Mouse (Mus musculus) limb, embryonic 10.5 days (tissue): ENCODE results near the gene Ercc8. TPM values are rescaled to one million over a fixed set of nuclear protein-coding genes. Genes with fewer than 3 reads are reported as not detected.
A peak's percentile ranks its signal among the peaks of the same experiment; 100 is the strongest.

Experiments used
- DNase-seq: peaks from one replicate; pipeline ENCODE4 v3.0.0-alpha.2; 2017; ENCODE audit warnings: low spot score
- H3K27ac ChIP-seq: fragments of 300-500 bp; sonication (generic); 2 replicates; pipeline ENCODE4 v1.5.1; 2016; ENCODE audit warnings: mild to moderate bottlenecking
- H3K27me3 ChIP-seq: fragments of 300-500 bp; sonication (generic); 2 replicates; pipeline ENCODE4 v1.6.1; 2016; ENCODE audit warnings: low read depth, mild to moderate bottlenecking; ENCODE audit not compliant: poor library complexity, severe bottlenecking
- H3K36me3 ChIP-seq: fragments of 300-500 bp; sonication (generic); 2 replicates; pipeline ENCODE4 v1.6.1; 2016; ENCODE audit warnings: mild to moderate bottlenecking, moderate library complexity
- H3K4me1 ChIP-seq: fragments of 300-500 bp; sonication (generic); 2 replicates; pipeline ENCODE4 v1.6.1; 2016
- H3K4me3 ChIP-seq: fragments of 300-500 bp; sonication (generic); 2 replicates; pipeline ENCODE4 v1.5.1; 2016; ENCODE audit warnings: mild to moderate bottlenecking, moderate library complexity
- H3K9me3 ChIP-seq: fragments of 300-500 bp; sonication (generic); replicated peaks from 2 replicates; pipeline ENCODE4 v1.6.1; 2016; ENCODE audit warnings: mild to moderate bottlenecking
- WGBS: fragments of 180-500 bp; shearing (Covaris S2); methylation state at CpG from one replicate; pipeline ENCODE4 v1.1.7; 2016; 5-methylcytosine and 5-hydroxymethylcytosine counted together
- polyA plus RNA-seq: library from polyadenylated mRNA; unstranded; fragments of >200 nt; fragmentation: Nextera tagmentation; extraction: Ambion mirVana; gene quantifications from 2 replicates; pipeline ENCODE4 v1.2.1, GENCODE M21; 2016

Gene Ercc8
- polyA plus RNA-seq, 1 experiment from 2014 or later, result 27.3 TPM

- Histone ChIP-seq H3K9me3 (no peaks in the 10 kb centered on the region), H3K27ac (no peak overlapping the region), H3K4me3 (no peak overlapping the region), H3K27me3 (no peaks in the 10 kb centered on the region), H3K36me3 (peaks cover 30% of the 10 kb centered on the region), H3K4me1 (peaks cover 2% of the 10 kb centered on the region)
- no peak for DNase-seq
- WGBS, result 93% methylated on average over 3 of the region's 3 CpGs
These were observed 6.1 kb downstream of the Ercc8 start for GRCm38 (mm10) chr13:108164621-108165020.

GRCm38 (mm10) chr13:108170002-108170401, 11.5 kb downstream of the Ercc8 start:
- Histone ChIP-seq H3K36me3 (peaks cover 57% of the 10 kb centered on the region), H3K27me3 (no peaks in the 10 kb centered on the region), H3K4me3 (no peak overlapping the region), H3K27ac (no peak overlapping the region), H3K4me1 (no peaks in the 10 kb centered on the region), H3K9me3 (no peaks in the 10 kb centered on the region)
- WGBS, result 100% methylated on average over 1 of the region's 1 CpGs
- no peak for DNase-seq

GRCm38 (mm10) chr13:108170511-108170910, 12.0 kb downstream of the Ercc8 start:
- no peak for DNase-seq
- H3K4me3 ChIP-seq, result no peak overlapping the region
- peaks cover 62% of the 10 kb centered on the region for H3K36me3 ChIP-seq
- H3K9me3 ChIP-seq, result no peaks in the 10 kb centered on the region
- WGBS, result 89% methylated on average over 8 of the region's 8 CpGs
- H3K27ac ChIP-seq, result no peak overlapping the region
- no peaks in the 10 kb centered on the region for H3K27me3 ChIP-seq
- no peaks in the 10 kb centered on the region for H3K4me1 ChIP-seq

- H3K4me3 ChIP-seq, result no peak overlapping the region
- H3K27ac ChIP-seq, result no peak overlapping the region
- H3K27me3 ChIP-seq, result no peaks in the 10 kb centered on the region
- H3K9me3 ChIP-seq, result no peaks in the 10 kb centered on the region
- WGBS, result 91% methylated on average over 8 of the region's 8 CpGs
- no peak for DNase-seq
- no peaks in the 10 kb centered on the region for H3K4me1 ChIP-seq
- H3K36me3 ChIP-seq, result peaks cover 80% of the 10 kb centered on the region
These were observed 21.1 kb downstream of the Ercc8 start for GRCm38 (mm10) chr13:108179618-108180017.

GRCm38 (mm10) chr13:108180821-108181220, 22.3 kb downstream of the Ercc8 start:
- H3K27ac ChIP-seq, result no peak overlapping the region
- H3K4me3 ChIP-seq, result no peak overlapping the region
- H3K27me3 ChIP-seq, result no peaks in the 10 kb centered on the region
- 90% methylated on average over 5 of the region's 5 CpGs for WGBS
- no peaks in the 10 kb centered on the region for H3K4me1 ChIP-seq
- no peaks in the 10 kb centered on the region for H3K9me3 ChIP-seq
- peaks cover 80% of the 10 kb centered on the region for H3K36me3 ChIP-seq
- no peak for DNase-seq

- Histone ChIP-seq H3K9me3 (no peaks in the 10 kb centered on the region), H3K4me1 (no peaks in the 10 kb centered on the region), H3K4me3 (no peak overlapping the region), H3K36me3 (peaks cover 74% of the 10 kb centered on the region), H3K27ac (no peak overlapping the region), H3K27me3 (no peaks in the 10 kb centered on the region)
- DNase-seq, result no peak
These were observed 26.3 kb downstream of the Ercc8 start for GRCm38 (mm10) chr13:108184743-108185255.

GRCm38 (mm10) chr13:108185530-108185929, 27.0 kb downstream of the Ercc8 start:
- no peak for DNase-seq
- no peaks in the 10 kb centered on the region for H3K9me3 ChIP-seq
- no peak overlapping the region for H3K27ac ChIP-seq
- WGBS, result 93% methylated on average over 3 of the region's 3 CpGs
- H3K4me3 ChIP-seq, result no peak overlapping the region
- H3K36me3 ChIP-seq, result peaks cover 74% of the 10 kb centered on the region
- no peaks in the 10 kb centered on the region for H3K4me1 ChIP-seq
- H3K27me3 ChIP-seq, result no peaks in the 10 kb centered on the region

GRCm38 (mm10) chr13:108187994-108188393, 29.5 kb downstream of the Ercc8 start:
- no peak overlapping the region for H3K27ac ChIP-seq
- H3K4me3 ChIP-seq, result no peak overlapping the region
- no peaks in the 10 kb centered on the region for H3K9me3 ChIP-seq
- H3K4me1 ChIP-seq, result no peaks in the 10 kb centered on the region
- peaks cover 49% of the 10 kb centered on the region for H3K36me3 ChIP-seq
- DNase-seq, result no peak
- H3K27me3 ChIP-seq, result no peaks in the 10 kb centered on the region
- WGBS, result 94% methylated on average over 4 of the region's 4 CpGs

- 61% methylated on average over 11 of the region's 11 CpGs for WGBS
- DNase-seq, result peak; percentile 63
- Histone ChIP-seq H3K9me3 (no peaks in the 10 kb centered on the region), H3K4me3 (no peak overlapping the region), H3K27ac (no peak overlapping the region), H3K36me3 (peaks cover 45% of the 10 kb centered on the region), H3K4me1 (no peaks in the 10 kb centered on the region), H3K27me3 (no peaks in the 10 kb centered on the region)
These were observed 32.7 kb downstream of the Ercc8 start for GRCm38 (mm10) chr13:108191074-108191720.

GRCm38 (mm10) chr13:108195474-108195873, 36.9 kb downstream of the Ercc8 start:
- H3K27me3 ChIP-seq, result no peaks in the 10 kb centered on the region
- no peaks in the 10 kb centered on the region for H3K4me1 ChIP-seq
- 90% methylated on average over 6 of the region's 6 CpGs for WGBS
- no peaks in the 10 kb centered on the region for H3K9me3 ChIP-seq
- H3K36me3 ChIP-seq, result peaks cover 27% of the 10 kb centered on the region
- no peak overlapping the region for H3K4me3 ChIP-seq
- DNase-seq, result no peak
- H3K27ac ChIP-seq, result no peak overlapping the region

- no peak for DNase-seq
- Histone ChIP-seq H3K4me1 (no peaks in the 10 kb centered on the region), H3K9me3 (no peaks in the 10 kb centered on the region), H3K27me3 (no peaks in the 10 kb centered on the region), H3K36me3 (no peaks in the 10 kb centered on the region), H3K4me3 (no peak overlapping the region), H3K27ac (no peak overlapping the region)
- WGBS, result 92% methylated on average over 3 of the region's 3 CpGs
These were observed 46.3 kb downstream of the Ercc8 start for GRCm38 (mm10) chr13:108204857-108205256.

- H3K4me1 ChIP-seq, result no peaks in the 10 kb centered on the region
- H3K36me3 ChIP-seq, result no peaks in the 10 kb centered on the region
- 97% methylated on average over 2 of the region's 2 CpGs for WGBS
- H3K9me3 ChIP-seq, result no peaks in the 10 kb centered on the region
- DNase-seq, result no peak
- H3K27ac ChIP-seq, result no peak overlapping the region
- peaks cover 10% of the 10 kb centered on the region for H3K27me3 ChIP-seq
- no peak overlapping the region for H3K4me3 ChIP-seq
These were observed 48.9 kb downstream of the Ercc8 start for GRCm38 (mm10) chr13:108207447-108207846.

- 70% methylated on average over 5 of the region's 5 CpGs for WGBS
- Histone ChIP-seq H3K4me1 (no peaks in the 10 kb centered on the region), H3K36me3 (no peaks in the 10 kb centered on the region), H3K4me3 (no peak overlapping the region), H3K27me3 (peaks cover 17% of the 10 kb centered on the region), H3K9me3 (no peaks in the 10 kb centered on the region), H3K27ac (no peak overlapping the region)
- DNase-seq, result no peak
These were observed 49.6 kb downstream of the Ercc8 start for GRCm38 (mm10) chr13:108208090-108208489.

- Histone ChIP-seq H3K27ac (no peak overlapping the region), H3K36me3 (no peaks in the 10 kb centered on the region), H3K4me3 (no peak overlapping the region), H3K9me3 (no peaks in the 10 kb centered on the region), H3K4me1 (peaks cover 17% of the 10 kb centered on the region), H3K27me3 (peaks cover 46% of the 10 kb centered on the region)
- WGBS, result 90% methylated on average over 8 of the region's 8 CpGs
- DNase-seq, result no peak
These were observed 52.4 kb downstream of the Ercc8 start for GRCm38 (mm10) chr13:108210960-108211359.
